20 mouse cellular contexts compared by ENCODE assay signal in the genomic region with DNA sequence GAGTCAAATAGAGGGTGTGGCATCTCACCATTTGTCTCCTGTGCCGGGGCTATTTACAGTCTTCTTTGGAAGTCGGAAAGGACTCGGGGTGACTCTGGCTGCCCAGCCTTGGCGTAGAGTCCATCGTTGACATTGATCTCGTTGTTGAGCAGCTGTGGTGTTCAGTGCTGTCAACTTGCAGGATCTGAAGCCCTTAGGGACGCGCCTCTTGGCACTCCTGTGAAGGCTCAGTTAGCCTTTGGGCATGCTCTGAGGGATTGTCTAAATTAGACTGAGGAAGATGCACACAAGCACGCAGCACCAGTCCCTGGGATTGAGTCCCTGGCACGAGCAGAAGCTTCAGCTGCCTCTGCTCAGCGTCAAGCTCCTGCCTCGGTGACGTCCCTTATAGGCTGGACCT.
"Had no signal": no experiment of that assay in that cellular context is flagged by ENCODE, and none has a peak within 500 bp of the region (broad histone marks: within the 10 kb centered on the region; RNA-seq: fewer than 3 reads in every experiment).

No protein-coding gene starts in this region.

- H3K27ac ChIP-seq: kidney, postnatal 0 days; left cerebral cortex, adult 2 months; limb, embryonic 12.5 days; limb, embryonic 15.5 days; liver, embryonic 14.5 days; midbrain, embryonic 10.5 days; midbrain, embryonic 13.5 days; neural tube, embryonic 13.5 days had no signal

- DNase-seq: kidney, postnatal 25 days; layer of hippocampus, adult 9-11 months; layer of hippocampus, postnatal 36 days; liver, postnatal 0 days; lung, embryonic 14.5 days; lung, postnatal 36 days; retina, postnatal 1 day; right cerebral cortex, postnatal 25 days; thymus, adult 18-20 months had no signal

- H3K4me3 ChIP-seq: layer of hippocampus, adult 2 months; left cerebral cortex, adult 2 months; limb, embryonic 12.5 days; limb, embryonic 15.5 days; megakaryocyte, embryonic 14.5 days; midbrain, embryonic 10.5 days; midbrain, embryonic 13.5 days; myocyte; neural tube, embryonic 13.5 days had no signal
